Mouse (Mus musculus) embryonic fibroblast, embryonic 13.5 days (primary cell): ENCODE data around the gene Gm10721. TPM values are rescaled to one million over a fixed set of nuclear protein-coding genes. Genes with fewer than 3 reads are reported as not detected.
"Not testable (repeated sequence)": the region's sequence is repeated elsewhere in the genome, so short reads cannot be mapped to it uniquely, and the experiment has no call there.

ENCODE experiments used
- H3K27ac ChIP-seq: 2 replicates; pipeline ENCODE4 v1.5.1; 2012; ENCODE audit warnings: low read length, control low read depth, inconsistent platforms; ENCODE audit not compliant: insufficient read depth
- H3K4me1 ChIP-seq: 2 replicates; pipeline ENCODE4 v1.6.1; 2011; ENCODE audit warnings: low read length; ENCODE audit not compliant: control insufficient read depth, insufficient read depth
- H3K4me3 ChIP-seq: 2 replicates; pipeline ENCODE4 v1.5.1; 2011; ENCODE audit warnings: mild to moderate bottlenecking, control low read depth, low read length; ENCODE audit not compliant: insufficient read depth
- polyA plus RNA-seq: library from polyadenylated mRNA; stranded (reverse); fragments of >200 nt; gene quantifications from 2 replicates; pipeline ENCODE4 v1.2.4, GENCODE M21; 2011; ENCODE audit warnings: low read depth; ENCODE audit not compliant: missing spikeins, insufficient read length

Gm10721 gene
- polyA plus RNA-seq, 1 experiment = not detected

DNA sequence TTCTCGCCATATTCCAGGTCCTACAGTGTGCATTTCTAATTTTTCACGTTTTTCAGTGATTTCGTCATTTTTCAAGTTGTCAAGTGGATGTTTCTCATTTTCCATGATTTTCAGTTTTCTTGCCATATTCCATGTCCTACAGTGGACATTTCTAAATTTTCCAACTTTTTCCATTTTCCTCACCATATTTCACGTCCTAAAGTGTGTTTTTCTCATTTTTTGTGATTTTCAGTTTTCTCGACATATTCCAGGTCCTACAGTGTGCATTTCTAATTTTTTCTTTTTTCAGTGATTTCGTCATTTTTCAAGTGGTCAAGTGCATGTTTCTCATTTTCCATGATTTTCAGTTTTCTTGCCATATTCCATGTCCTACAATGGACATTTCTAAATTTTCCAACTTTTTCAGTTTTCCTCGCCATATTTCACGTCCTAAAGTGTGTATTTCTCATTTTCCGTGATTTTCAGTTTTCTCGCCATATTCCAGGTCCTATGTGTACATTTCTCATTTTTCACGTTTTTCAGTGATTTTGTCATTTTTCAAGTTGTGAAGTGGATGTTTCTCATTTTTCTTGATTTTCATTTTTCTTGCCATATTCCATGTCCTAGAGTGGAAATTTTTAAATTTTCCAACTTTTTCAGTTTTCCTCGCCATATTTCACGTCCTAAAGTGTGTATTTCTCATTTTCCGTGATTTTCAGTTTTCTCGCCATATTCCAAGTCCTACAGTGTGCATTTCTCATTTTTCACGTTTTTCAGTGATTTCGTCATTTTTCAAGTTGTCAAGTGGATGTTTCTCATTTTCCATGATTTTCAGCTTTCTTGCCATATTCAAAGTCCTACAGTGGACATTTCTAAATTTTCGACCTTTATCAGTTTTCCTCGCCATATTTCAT, 7.1 kb downstream of the Gm10721 start:
- H3K4me3 ChIP-seq, H3K27ac ChIP-seq, H3K4me1 ChIP-seq: not testable (repeated sequence)

DNA sequence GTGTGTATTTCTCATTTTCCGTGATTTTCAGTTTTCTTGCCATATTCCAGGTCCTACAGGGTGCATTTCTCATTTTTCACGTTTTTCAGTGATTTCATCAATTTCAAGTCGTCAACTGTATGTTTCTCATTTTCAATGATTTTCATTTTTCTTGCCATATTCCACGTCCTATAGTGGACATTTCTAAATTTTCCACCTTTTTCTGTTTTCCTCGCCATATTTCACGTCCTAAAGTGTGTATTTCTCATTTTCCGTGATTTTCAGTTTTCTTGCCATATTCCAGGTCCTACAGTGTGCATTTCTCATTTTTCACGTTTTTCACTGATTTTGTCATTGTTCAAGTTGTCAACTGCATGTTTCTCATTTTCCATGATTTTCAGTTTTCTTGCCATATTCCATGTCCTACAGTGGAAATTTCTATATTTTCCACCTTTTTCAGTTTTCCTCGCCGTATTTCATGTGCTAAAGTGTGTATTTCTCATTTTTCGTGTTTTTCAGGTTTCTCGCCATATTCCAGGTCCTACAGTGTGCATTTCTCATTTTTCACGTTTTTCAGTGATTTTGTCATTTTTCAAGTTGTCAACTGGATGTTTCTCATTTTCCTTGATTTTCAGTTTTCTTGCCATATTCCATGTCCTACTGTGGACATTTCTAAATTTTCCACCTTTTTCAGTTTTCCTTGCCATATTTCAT, 9.5 kb downstream of the Gm10721 start:
- H3K4me3 ChIP-seq, H3K27ac ChIP-seq, H3K4me1 ChIP-seq: not testable (repeated sequence)

DNA sequence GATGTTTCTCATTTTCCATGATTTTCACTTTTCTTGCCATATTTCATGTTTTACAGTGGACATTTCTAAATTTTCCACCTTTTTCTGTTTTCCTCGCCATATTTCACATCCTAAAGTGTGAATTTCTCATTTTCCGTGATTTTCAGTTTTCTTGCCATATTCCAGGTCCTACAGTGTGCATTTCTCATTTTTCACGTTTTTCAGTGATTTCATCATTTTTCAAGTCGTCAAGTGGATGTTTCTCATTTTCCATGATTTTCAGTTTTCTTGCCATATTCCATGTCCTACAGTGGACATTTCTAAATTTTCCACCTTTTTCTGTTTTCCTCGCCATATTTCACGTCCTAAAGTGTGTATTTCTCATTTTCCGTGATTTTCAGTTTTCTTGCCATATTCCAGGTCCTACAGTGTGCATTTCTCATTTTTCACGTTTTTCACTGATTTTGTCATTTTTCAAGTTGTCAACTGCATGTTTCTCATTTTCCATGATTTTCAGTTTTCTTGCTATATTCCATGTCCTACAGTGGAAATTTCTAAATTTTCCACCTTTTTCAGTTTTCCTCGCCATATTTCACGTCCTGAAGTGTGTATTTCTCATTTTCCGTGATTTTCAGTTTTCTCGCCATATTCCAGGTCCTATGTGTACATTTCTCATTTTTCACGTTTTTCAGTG, 10.5 kb downstream of the Gm10721 start, which contains the start of gene Gm10718:
TSS of gene Gm10718 (plus strand) at position 236 of the 673 bp plus-strand sequence.
- not testable (repeated sequence) for H3K4me3 ChIP-seq, H3K4me1 ChIP-seq, H3K27ac ChIP-seq

DNA sequence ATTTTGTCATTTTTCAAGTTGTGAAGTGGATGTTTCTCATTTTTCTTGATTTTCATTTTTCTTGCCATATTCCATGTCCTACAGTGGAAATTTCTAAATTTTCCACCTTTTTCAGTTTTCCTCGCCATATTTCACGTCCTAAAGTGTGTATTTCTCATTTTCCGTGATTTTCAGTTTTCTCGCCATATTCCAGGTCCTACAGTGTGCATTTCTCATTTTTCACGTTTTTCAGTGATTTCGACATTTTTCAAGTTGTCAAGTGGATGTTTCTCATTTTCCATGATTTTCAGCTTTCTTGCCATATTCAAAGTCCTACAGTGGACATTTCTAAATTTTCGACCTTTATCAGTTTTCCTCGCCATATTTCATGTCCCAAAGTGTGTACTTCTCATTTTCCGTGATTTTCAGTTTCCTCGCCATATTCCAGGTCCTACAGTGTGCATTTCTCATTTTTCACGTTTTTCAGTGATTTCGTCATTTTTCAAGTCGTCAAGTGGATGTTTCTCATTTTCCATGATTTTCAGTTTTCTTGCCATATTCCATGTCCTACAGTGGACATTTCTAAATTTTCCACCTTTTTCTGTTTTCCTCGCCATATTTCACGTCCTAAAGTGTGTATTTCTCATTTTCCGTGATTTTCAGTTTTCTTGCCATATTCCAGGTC, 11.2 kb downstream of the Gm10721 start:
- H3K27ac ChIP-seq, H3K4me1 ChIP-seq, H3K4me3 ChIP-seq: not testable (repeated sequence)

DNA sequence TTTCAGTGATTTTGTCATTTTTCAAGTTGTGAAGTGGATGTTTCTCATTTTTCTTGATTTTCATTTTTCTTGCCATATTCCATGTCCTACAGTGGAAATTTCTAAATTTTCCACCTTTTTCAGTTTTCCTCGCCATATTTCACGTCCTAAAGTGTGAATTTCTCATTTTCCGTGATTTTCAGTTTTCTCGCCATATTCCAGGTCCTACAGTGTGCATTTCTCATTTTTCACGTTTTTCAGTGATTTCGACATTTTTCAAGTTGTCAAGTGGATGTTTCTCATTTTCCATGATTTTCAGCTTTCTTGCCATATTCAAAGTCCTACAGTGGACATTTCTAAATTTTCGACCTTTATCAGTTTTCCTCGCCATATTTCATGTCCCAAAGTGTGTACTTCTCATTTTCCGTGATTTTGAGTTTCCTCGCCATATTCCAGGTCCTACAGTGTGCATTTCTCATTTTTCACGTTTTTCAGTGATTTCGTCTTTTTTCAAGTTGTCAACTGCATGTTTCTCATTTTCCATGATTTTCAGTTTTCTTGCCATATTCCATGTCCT, 12.1 kb downstream of the Gm10721 start, which contains the start of gene Gm10717:
TSS of gene Gm10717 (plus strand) at position 506 of the 556 bp plus-strand sequence.
- H3K4me3 ChIP-seq, H3K27ac ChIP-seq, H3K4me1 ChIP-seq: not testable (repeated sequence)

DNA sequence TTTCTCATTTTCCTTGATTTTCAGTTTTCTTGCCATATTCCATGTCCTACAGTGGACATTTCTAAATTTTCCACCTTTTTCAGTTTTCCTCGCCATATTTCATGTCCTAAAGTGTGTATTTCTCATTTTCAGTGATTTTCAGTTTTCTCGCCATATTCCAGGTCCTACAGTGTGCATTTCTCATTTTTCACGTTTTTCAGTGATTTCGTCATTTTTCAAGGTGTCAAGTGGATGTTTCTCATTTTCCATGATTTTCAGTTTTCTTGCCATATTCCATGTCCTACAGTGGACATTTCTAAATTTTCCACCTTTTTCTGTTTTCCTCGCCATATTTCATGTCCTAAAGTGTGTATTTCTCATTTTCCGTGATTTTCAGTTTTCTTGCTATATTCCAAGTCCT, 12.7 kb downstream of the Gm10721 start:
- not testable (repeated sequence) for H3K4me3 ChIP-seq, H3K27ac ChIP-seq, H3K4me1 ChIP-seq

DNA sequence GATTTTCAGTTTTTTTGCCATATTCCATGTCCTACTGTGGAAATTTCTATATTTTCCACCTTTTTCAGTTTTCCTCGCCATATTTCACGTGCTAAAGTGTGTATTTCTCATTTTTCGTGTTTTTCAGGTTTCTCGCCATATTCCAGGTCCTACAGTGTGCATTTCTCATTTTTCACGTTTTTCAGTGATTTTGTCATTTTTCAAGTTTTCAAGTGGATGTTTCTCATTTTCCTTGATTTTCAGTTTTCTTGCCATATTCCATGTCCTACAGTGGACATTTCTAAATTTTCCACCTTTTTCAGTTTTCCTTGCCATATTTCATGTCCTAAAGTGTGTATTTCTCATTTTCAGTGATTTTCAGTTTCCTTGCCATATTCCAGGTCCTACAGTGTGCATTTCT, 13.2 kb downstream of the Gm10721 start:
- not testable (repeated sequence) for H3K4me3 ChIP-seq, H3K27ac ChIP-seq, H3K4me1 ChIP-seq

DNA sequence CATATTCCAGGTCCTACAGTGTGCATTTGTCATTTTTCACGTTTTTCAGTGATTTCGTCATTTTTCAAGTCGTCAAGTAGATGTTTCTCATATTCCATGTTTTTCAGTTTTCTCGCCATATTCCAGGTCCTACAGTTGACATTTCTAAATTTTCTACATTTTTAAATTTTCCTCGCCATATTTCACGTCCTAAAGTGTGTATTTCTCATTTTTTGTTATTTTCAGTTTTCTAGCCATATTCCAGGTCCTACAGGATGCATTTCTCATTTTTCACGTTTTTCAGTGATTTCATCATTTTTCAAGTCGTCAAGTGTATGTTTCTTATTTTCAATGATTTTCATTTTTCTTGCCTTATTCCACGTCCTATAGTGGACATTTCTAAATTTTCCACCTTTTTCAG, 13.8 kb downstream of the Gm10721 start:
- not testable (repeated sequence) for H3K4me3 ChIP-seq, H3K27ac ChIP-seq, H3K4me1 ChIP-seq

DNA sequence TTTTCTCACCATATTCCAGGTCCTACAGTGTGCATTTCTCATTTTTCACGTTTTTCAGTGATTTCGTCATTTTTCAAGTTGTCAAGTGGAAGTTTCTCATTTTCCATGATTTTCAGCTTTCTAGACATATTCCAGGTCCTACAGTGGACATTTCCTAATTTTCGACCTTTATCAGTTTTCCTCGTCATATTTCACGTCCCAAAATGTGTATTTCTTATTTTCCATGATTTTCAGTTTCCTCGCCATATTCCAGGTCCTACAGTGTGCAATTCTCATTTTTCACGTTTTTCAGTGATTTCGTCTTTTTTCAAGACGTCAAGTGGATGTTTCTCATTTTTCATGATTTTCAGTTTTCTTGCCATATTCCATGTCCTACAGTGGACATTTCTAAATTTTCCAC, 14.3 kb downstream of the Gm10721 start:
- not testable (repeated sequence) for H3K27ac ChIP-seq, H3K4me1 ChIP-seq, H3K4me3 ChIP-seq

DNA sequence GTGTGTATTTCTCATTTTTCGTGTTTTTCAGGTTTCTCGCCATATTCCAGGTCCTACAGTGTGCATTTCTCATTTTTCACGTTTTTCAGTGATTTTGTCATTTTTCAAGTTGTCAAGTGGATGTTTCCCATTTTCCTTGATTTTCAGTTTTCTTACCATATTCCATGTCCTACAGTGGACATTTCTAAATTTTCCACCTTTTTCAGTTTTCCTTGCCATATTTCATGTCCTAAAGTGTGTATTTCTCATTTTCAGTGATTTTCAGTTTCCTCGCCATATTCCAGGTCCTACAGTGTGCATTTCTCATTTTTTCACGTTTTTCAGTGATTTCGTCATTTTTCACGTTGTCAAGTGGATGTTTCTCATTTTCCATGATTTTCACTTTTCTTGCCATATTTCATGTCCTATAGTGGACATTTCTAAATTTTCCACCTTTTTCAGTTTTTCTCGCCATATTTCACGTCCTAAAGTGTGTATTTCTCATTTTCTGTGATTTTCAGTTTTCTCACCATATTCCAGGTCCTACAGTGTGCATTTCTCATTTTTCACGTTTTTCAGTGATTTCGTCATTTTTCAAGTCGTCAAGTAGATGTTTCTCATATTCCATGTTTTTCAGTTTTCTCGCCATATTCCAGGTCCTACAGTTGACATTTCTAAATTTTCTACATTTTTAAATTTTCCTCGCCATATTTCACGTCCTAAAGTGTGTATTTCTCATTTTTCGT, 16.5 kb downstream of the Gm10721 start:
- not testable (repeated sequence) for H3K4me3 ChIP-seq, H3K27ac ChIP-seq, H3K4me1 ChIP-seq

DNA sequence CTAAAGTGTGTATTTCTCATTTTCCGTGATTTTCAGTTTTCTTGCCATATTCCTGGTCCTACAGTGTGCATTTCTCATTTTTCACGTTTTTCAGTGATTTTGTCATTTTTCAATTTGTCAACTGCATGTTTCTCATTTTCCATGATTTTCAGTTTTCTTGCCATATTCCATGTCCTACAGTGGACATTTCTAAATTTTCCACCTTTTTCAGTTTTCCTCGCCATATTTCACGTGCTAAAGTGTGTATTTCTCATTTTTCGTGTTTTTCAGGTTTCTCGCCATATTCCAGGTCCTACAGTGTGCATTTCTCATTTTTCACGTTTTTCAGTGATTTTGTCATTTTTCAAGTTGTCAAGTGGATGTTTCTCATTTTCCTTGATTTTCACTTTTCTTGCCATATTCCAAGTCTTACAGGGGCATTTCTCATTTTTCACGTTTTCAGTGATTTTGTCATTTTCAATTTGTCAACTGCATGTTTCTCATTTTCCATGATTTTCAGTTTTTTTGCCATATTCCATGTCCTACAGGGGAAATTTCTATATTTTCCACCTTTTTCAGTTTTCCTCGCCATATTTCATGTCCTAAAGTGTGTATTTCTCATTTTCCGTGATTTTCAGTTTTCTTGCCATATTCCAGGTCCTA, 17.9 kb downstream of the Gm10721 start:
- not testable (repeated sequence) for H3K4me3 ChIP-seq, H3K4me1 ChIP-seq, H3K27ac ChIP-seq

DNA sequence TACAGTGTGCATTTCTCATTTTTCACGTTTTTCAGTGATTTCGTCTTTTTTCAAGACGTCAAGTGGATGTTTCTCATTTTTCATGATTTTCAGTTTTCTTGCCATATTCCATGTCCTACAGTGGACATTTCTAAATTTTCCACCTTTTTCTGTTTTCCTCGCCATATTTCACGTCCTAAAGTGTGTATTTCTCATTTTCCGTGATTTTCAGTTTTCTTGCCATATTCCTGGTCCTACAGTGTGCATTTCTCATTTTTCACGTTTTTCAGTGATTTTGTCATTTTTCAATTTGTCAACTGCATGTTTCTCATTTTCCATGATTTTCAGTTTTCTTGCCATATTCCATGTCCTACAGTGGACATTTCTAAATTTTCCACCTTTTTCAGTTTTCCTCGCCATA, 21.4 kb downstream of the Gm10721 start, which contains the start of gene Gm17535:
TSS of gene Gm17535 (plus strand) at position 301 of the 400 bp plus-strand sequence.
- not testable (repeated sequence) for H3K4me1 ChIP-seq, H3K27ac ChIP-seq, H3K4me3 ChIP-seq

DNA sequence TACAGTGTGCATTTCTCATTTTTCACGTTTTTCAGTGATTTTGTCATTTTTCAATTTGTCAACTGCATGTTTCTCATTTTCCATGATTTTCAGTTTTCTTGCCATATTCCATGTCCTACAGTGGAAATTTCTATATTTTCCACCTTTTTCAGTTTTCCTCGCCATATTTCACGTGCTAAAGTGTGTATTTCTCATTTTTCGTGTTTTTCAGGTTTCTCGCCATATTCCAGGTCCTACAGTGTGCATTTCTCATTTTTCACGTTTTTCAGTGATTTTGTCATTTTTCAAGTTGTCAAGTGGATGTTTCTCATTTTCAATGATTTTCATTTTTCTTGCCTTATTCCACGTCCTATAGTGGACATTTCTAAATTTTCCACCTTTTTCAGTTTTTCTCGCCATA, 23.6 kb downstream of the Gm10721 start, which contains the start of gene Gm10715:
TSS of gene Gm10715 (plus strand) at position 301 of the 400 bp plus-strand sequence.
- not testable (repeated sequence) for H3K4me3 ChIP-seq, H3K4me1 ChIP-seq, H3K27ac ChIP-seq

DNA sequence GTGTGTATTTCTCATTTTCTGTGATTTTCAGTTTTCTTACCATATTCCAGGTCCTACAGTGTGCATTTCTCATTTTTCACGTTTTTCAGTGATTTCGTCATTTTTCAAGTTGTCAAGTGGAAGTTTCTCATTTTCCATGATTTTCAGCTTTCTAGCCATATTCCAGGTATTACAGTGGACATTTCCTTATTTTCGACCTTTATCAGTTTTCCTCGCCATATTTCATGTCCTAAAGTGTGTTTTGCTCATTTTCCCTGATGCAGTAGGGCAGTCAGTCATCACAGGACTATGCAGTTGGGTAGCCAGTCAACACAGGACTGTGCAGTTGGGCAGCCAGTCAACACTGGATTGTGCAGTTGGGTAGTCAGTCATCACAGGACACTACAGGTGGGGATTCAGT, 25.2 kb downstream of the Gm10721 start:
- H3K4me3 ChIP-seq, H3K4me1 ChIP-seq, H3K27ac ChIP-seq: not testable (repeated sequence)
